Mouse (Mus musculus) hematopoietic stem cell, adult 5-6 weeks (primary cell): Measurements from ENCODE around the gene Mus81. TPM values are rescaled to one million over a fixed set of nuclear protein-coding genes. Genes with fewer than 3 reads are reported as not detected.

Source experiments
- ATAC-seq, 2 experiments: fragments of 125-278 bp in 1 of 2; replicated peaks in 1 of 2; 2 replicates each; pipeline ENCODE4 v1.8.0; 2016 to 2017; ENCODE audit warnings: inconsistent platforms in 2 of 2, mild to moderate bottlenecking in 2 of 2, moderate number of reproducible peaks in 2 of 2, low read depth in 1 of 2, moderate TSS enrichment in 1 of 2; ENCODE audit not compliant: low FRiP score in 2 of 2, poor library complexity in 2 of 2, severe bottlenecking in 2 of 2, insufficient read depth in 1 of 2, low TSS enrichment in 1 of 2
- total RNA-seq: library from RNA; stranded (forward); fragments of 172-1452, 232-1000 nt; gene quantifications from 2 replicates; pipeline ENCODE4 v1.2.3, GENCODE M21; 2017

The Mus81 gene
- total RNA-seq, 1 experiment from 2014 or later, result 7.9 TPM

GRCm38 (mm10) chr19:5457746-5458442 lies 30.3 kb downstream of the Mus81 start, which contains the start of gene Ccdc85b:
Gene Ccdc85b (minus strand): TSS chr19:5457894.
- 0 out of 4 replicates have a peak, but pooled peaks of 1 of the 2 experiments have one; percentile 3 for ATAC-seq

DNA sequence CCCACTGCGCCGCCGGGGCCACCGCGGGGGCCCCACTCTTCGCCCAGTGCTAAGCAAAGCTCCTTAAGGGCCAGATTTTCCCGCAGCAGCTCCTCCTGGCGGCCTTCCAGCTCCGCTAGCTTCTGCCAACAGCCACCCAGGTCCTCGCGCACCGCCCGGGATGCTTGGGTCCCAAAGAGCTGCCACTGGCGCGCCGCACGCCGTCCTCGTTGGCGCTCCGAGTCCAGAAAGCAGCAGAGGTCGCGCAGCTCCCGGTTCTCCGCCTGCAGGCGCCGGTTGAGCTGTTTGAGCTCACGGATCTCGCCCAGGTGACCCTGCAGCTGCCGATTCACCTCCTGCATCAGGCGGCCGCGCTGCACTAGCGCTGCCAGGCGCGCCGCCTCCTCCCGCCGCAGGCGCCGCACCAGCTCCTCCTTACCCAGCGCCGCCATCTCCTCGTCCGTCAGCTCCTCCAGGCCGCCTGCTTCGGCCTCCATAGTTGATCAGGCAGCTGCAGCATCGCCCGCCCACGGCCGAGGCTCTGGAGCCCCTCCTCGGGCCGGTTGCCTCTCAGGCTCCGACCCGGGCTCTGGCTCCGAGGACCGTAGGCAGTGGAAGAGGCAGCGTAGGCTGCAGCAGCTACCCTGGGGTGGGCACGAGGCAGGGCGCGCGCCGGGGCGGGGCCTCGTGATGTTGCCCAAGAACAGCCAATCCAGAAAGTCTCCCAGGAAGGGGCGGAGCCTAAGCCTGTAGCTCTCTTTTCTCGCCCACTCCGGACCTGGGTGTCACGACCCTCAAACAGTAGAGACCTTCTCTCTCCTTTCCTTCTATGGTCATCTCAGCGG lies 31.1 kb downstream of the Mus81 start:
- peak; percentile 80 to 81 for ATAC-seq

GRCm38 (mm10) chr19:5456241-5456921 lies 31.8 kb downstream of the Mus81 start:
- no peak for ATAC-seq

DNA sequence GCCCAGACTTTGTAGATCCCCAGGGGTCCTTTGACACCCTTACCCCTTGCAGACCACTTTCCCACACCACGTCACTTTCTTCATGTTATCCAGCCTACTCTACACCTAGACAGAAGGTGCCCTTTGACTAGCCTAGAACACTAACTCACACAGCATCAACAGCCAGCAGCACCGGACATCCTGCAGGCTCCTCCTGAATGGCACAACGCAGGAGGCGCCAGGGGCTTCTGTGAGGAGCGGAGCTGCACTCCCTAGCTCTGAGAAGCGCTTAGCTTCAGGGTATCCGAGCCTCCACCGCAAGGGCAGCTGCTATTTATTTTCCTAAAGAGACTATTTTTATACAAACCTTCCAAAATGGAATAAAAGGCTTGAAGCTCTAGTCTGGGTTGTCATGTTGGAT lies 32.6 kb downstream of the Mus81 start:
- no peak for ATAC-seq

DNA sequence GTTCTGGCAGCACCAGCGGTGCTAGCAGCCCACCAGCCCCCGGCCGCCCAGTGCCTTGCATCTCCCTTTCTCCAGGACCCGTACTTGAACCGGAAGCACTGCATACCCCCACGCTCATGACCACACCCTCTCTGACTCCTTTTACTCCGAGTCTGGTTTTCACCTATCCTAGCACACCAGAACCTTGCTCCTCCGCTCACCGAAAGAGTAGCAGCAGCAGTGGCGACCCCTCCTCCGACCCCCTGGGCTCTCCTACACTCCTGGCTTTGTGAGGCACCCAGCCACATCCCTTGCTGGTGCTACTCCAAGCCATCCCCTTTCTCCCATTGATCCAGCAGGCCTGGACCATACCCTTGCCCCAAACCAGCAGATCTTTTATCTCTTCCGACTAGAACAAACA lies 33.2 kb downstream of the Mus81 start:
- ATAC-seq, result no peak

GRCm38 (mm10) chr19:5451766-5452165 lies 36.4 kb downstream of the Mus81 start:
- no peak for ATAC-seq

DNA sequence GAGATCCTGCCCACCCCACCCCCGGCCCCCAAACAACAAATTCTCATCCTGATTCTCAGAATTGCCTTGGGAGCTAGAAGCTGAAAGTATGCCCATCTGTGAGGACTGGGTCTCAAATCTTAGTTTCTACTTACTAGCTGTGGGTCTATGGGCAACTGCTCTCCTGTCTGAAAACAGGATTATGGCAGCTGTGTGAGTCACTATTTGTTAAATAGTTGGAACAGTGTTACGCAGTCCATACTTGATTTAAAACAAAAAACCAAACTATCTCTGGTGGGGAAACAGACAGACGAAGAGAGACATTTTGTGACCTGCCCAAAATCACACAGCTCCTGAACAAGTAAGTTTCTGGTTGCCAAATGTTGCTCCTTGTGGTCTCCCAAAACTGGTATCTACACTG lies 38.5 kb downstream of the Mus81 start:
- no peak for ATAC-seq

- peak; percentile 38 to 63; a peak in 2 of 4 replicates for ATAC-seq
Measured at GRCm38 (mm10) chr19:5448354-5449150, 39.6 kb downstream of the Mus81 start.

GRCm38 (mm10) chr19:5447515-5448353 lies 40.5 kb downstream of the Mus81 start, which contains the start of gene Fosl1:
Gene Fosl1 (plus strand): TSS chr19:5447547.
- ATAC-seq, result peak; percentile 79 to 82

GRCm38 (mm10) chr19:5445747-5446146 lies 42.5 kb downstream of the Mus81 start:
- no peak for ATAC-seq

DNA sequence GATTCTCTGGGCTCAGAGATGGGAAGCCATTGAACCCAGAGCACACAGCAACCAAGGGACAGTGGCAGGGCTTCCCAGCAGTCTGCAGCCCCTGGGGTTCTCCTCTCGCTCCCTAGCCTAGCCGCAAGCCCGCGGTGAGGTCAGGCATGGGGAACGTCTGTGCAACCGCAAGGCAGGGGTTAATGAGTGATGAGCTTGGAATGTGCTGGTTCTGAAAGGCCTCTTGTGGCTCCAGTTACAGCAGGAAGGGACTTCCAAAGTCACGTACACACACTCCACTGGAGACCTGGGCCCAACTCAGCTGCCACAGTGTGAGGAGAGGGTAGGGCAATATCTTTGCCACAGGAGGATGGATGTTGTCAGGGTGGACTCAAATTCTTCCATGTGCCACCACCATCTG lies 43.2 kb downstream of the Mus81 start:
- ATAC-seq, result no peak

DNA sequence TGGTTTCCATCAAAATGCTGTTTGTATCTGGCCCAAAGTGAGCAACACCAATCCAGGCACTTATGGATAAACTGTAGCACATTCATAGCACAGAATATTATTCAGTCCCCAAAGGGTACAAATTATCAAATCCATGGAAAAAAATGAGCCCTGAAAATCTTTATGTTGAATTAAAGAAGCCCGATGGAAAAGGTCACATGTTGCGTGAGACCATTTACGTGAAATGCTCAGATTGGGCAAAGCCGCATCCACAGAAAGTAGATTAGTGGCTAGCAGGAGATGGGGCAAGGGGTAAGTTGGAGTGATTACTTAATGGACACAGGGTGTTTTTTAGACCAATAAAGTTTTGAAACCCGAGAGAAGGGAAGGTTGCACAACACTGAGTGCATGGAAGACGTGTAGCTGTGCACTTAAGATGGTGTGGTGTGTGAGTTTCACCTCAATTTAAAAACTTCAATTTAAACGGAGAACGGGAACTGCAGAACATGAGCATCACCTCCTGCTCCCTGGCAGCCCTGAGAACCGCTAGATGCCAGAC lies 43.8 kb downstream of the Mus81 start:
- peak in 1 of 2 experiments; percentile 11; a peak in 1 of 4 replicates for ATAC-seq

GRCm38 (mm10) chr19:5433951-5434350 lies 54.3 kb downstream of the Mus81 start:
- ATAC-seq, result no peak

- ATAC-seq, result peak; percentile 63 to 76
Measured at GRCm38 (mm10) chr19:5432992-5433852, 55.0 kb downstream of the Mus81 start.
